Mouse (Mus musculus): ENCODE measurements around the gene Coro1b.
A peak's percentile ranks its signal among the peaks of the same experiment; 100 is the strongest.
"Not testable (repeated sequence)": the region's sequence is repeated elsewhere in the genome, so short reads cannot be mapped to it uniquely, and the experiment has no call there.

Gene Coro1b

DNA sequence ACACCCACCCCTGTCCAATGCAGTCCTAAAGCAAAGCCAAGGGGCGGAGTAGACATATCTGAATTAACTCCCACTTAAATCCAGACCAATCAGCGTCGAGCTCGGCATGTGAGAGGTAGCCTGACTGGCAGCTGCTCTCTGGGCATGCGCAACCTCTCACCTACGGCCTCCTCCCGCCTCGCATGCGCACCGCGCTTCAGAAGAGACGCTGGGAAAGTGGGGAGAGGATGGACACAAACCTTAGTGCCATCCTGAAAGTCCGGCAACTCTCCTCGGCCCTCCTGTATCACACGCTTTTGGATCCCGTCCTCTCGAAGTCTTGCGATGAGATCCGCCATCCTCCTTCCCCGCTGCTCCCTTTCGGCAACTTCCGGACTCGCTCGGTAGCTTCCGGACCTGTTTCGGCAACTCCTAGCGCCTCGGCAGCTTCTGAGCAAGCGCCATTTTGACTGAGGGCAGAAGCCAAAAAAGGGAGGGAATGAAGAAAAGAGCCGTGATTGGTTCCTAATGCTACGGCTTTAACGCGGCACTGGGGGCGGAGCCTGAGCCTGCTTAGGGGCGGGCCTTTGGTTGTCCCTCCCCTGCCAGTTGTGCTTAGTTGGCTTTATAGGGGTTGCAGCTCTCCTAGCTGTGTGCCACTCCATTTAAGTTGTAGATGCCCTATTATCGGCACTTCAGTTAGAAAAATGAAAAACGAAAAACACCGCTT lies 27.2 kb upstream of the Coro1b start:
- DNase-seq = peak; percentile 96 to 98

DNA sequence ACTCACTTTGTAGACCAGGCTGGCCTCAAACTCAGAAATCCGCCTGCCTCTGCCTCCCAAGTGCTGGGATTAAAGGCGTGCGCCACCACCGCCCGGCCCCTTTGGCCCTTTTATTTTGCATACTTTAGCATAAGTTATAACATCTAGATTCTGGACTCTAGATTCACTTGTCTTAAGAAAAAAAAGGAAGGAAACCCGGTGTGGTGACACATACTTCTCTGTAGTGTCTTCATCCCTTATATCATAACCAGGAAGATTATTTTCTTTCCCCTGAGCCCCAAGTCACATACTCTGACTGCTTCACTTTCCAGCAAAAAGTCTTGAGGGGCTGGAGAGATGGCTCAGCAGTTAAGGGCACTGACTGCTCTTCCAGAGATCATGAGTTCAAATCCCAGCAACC lies 26.5 kb upstream of the Coro1b start:
- DNase-seq = not testable (repeated sequence)

DNA sequence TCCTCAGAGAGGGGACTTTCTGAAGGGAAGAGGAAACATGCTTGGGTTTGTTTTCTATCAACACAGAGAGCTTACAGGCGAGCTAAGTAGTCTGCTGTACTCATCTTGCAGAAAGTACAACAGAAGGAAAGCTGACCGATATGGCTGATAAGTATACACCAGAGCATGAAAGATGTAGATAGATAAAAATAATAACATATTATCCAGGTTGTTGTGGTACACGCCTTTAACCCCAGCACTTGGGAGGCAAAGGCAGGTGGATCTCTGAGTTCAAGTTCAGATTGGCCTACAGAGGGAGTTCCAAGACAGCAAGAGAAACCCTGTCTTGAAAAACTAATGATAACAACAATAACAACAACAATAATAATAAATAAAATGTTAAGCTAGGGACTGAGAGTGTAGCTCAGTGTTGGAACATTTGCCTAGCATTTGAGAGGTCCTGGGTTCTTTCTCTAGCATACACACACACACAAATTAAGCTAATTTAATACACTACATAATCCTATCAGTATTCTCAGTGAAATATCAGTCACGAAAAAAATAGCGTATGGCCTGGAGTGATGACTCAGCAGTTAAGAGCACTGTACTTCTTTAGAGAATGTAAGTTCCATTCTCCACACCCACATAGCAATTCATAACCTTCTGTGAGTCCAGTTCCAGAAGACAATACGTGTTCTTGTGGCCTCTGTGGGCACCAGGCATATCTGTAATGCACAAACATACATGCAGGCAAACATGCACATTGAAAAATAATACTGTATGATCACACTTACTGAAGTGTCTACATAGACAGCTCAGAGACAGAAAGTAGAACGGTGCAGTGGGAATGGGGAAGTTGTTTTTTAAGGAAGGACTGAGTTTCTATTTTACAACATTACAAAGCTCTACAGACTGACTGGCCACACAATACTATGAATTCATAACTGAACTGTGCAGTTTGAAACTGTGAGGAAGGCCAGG lies 25.7 kb upstream of the Coro1b start:
- DNase-seq = no peak

DNA sequence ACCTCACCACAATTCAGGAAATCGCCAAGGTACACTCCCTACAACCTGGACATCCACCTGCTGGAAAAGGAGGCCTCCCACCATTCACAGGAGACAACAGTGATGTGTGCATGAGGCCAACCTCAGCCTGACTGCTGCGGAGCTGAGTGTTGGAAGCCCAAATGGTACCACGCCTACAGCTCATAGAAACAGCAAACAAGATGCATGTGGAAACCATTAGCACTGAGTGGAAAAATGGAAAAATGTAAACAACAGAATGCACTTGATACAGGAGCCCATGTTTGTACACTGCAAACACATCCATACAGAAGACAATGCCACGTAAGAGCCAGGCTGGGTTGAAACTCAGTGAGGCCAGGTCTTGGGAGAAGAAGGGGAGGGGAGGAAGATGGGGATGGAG lies 24.0 kb upstream of the Coro1b start:
- no peak for DNase-seq

DNA sequence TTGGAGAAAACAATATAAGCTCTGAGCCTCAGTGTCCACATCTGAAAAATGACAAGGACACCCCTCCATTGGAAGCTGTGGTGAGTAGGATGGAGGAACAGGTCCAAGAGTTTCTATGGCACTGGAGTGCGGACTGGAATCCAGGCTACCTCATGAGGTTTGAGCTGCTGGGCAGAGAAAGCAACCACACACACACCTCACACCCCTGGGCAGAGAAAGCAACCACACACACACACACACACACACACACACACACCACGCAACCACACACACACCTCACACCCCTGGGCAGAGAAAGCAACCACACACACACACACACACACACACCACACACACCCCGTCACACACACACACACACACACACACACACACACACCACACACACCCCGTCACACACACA lies 23.2 kb upstream of the Coro1b start:
- not testable (repeated sequence) for DNase-seq

DNA sequence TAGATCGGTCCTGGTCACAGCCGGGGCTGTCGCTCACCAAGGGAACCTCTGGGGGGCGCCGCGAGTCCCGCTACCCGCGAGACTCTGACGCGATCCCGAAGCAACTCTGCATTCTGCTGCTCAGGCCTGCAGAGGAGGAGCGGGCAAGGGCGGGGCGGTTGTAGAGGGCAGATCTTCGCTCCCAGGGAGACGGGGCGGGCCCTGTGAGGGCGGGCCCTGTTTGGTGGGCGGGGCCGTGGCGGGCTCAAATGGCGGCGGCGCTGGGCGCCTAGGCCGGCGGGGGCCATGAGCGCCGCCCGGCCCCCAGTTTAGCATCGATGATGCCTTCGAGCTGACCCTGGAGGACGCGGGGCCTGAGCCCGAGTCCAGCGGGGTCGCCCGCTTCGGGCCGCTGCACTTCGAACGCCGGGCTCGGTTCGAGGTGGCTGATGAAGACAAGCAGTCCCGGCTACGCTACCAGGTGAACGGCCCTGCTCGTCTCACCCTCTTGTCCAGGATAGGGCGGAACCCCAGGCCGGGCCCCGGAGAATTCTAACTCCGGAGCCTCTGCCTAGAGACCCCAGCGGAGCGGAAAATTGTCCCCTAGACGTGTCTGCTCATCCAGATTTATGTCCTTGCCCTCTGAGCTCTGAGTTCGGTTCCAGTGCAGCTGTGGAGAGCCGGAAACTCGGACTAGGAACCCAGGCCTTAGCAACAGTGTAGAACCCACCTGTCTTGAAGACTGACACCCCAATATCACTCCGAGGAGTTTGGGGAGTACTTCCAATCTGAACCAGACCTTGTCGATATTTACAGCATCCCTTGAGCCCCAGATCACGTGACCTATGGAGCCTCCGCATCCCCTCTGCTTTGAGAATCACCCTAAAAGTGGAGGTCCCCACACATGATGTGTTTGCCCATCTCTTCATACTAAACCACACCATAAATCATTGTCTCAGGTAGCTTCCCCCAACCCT lies 22.4 kb upstream of the Coro1b start, which contains the start of gene Aip:
Aip (minus strand) TSS at position 118 of the 956 bp plus-strand sequence.
- DNase-seq = peak; percentile 98 to 99

DNA sequence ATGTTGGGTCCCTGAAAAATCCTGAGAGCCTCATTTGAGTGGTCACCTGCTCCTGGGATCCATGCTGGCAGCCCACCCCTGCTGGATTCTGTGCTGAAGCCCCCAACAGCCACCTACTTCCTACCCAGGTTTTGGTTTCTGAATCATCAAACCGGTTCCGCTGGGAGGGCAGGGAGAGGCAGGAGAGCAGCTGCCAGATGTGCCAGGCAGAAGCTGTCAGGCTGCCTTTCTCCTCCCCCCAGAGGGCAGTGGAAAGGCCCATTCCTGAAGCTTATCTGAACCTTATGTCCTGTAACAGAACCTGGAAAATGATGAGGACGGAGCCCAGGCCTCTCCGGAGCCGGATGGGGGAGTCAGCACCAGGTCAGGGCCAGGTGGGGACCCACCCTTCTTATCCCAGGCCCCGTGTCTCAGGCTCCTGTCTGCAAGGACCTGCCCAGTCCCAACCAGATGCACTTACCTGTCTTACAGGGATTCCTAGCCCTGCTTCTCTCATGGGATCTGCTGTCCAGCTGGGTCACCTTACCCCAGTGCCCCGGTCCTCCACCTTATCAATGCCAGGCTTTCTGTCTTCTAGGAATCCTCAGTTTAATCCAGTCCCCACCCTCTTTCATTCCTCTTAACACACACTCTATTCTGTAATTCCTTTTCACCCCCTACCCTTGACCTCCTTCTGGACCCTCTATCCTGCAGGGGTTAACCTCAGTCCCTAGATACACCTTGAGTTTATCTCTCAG lies 21.5 kb upstream of the Coro1b start:
- DNase-seq = no peak

DNA sequence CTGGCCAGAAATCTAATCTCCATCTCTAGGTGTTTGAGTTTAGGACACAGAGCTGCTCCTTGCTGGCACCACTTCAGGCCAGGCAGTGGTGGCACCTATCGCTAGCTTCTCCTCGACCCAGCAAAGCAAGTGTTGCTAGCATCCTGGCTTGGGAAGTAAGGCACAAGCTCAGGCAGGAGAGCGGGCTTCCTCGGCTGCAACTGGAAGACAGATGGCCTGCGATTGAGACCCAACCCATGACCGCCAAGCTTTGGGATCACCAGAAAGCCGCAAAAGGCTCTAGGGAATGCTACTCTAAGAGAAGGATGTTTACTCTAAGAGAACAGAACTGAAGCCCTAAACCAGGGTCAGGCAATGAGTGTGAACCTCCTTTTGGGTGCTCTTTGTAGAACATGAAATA lies 19.0 kb upstream of the Coro1b start:
- no peak for DNase-seq

DNA sequence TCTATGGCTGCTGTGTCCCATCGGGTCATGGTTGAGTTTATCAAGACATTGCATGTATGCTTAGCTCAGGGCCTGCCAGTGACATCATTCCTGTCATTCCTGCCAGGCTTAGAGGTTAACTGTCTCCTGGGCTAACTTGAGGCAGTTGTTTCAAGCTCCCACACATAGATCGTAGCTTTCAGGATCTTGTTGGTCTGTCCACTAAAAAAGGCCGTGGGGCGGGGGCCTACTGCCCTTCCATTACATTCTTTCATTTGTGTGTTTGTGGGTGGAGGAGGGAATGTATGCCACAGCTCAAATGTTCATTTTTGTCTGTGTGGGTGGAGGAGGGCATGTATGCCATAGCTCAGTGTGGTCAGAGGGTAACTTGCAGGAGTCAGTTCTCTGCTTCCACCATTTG lies 18.3 kb upstream of the Coro1b start:
- DNase-seq = no peak

DNA sequence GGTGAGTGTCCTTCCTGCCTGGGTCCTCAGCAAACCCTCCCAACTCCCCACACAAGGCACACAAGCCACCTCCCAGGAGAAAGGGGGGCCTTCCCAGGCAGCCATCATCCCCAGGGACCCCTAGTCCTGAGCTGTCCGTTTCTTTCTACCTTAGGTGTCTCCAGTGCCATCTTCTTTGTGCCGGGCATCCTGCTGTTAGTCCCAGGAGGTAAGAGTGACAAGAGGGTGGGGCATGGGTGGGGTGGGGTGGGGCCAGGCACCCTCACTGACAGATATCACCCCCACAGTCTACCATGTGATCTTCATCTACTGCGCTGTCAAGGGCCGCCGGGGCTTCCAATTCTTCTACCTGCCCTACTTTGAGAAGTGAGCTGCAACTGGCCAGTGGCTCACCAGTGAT lies 17.3 kb upstream of the Coro1b start:
- no peak for DNase-seq

DNA sequence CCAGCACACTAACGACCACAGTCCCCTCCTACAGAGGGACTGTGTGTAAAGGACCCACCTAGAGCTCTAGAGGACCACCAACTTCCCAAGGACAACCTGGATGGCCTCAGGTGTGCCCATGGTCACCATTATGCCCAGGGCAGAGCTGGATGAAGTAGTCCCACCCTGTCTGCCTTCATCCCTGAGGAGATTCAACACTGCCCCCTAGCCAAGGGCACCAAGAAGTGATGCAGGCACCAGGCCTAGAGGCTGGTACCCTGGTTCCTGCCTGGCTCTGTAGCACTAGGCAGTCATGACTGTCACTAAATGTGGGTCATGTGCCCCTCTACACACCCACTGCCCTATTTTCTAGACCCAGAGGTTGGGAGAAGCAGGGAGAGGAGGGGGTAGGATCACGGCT lies 16.7 kb upstream of the Coro1b start:
- DNase-seq = no peak

DNA sequence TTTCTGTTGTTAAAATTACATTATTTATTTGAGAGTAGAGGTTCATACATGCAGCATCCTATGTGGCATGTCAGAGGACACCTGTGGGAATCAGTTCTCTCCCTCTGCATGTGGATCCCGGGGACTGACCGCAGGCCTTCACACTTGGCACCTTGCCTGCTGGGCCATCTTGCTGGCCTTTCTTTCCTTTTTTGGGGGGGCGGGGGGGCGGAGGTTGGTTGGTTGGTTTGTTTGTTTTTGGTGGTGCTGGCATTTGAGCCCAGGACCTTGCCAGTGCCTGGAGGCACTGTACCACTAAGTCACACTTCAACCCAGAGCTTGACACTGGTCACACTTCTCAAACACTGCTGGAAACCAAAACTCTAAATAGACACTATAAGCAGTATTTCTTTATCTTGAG lies 14.1 kb upstream of the Coro1b start:
- no peak for DNase-seq

DNA sequence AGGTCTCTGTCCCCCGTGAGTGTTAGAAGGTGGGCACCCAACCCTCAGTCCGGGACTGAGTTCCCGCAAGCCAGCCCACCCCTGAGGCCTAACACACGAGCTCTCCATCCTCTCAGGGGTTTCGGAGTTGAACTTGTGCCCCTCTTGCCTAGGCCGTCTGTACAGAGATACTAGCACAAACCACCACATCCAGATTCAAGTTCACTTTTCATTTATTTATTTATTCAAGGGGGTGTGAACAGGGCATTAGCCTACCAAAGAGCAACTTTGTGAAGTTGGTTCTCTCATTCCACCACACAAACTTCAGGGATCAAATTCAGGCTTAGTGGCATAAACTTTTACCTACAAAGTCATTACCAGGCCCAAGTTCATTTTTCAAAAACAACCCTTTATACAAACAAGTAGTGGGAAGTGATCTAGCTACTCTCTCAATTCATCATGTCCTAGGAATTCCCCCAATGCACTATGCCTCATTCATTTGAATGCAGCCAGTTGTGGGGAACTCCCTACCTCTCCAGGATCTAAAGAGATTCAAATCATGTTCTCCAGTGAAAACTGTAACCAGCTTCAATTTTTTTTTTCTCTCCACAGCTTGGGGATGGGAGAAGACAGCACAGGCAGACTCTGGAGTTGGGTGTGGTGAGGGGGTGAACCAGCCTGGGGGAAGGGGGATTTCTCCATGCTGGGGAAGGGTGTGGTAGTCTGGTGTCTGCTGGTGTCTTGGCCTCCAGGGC lies 13.0 kb upstream of the Coro1b start:
- not testable (repeated sequence) for DNase-seq

DNA sequence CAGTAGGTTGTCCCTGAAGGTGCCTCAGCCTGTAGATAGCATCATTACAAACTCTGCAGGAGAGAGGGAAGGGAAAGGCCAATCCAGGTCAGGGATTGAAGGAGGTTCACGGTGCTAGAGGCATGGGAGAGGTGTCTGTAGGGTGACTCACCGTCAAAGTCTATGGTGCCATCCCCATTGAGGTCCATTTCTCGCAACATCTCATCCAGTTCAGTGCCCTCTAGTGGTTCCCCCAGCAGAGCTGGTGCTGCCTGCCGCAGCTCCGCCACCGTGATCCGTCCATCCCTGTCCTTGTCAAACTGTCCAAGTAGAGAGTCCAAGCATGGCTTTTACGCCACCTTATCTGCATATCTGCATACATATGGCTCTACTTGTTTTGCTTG lies 12.5 kb upstream of the Coro1b start:
- not testable (repeated sequence) for DNase-seq

DNA sequence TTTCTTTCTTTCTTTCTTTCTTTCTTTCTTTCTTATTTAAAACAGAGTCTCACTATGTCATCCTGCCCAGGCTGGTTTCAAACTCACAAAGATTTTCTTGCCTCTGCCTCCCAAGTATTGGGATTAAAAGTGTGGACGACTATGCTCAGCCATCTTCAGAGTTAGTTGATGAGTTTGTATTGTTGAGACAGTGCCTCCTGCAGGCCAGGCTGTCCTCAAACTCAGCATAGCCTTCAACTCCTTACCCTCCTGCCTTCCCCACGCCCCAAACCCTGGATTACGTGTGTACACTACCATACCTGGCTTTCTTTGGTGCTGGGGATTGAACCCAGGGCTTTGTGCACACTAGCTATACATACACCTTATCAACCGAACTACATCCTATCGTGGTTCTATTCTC lies 12.0 kb upstream of the Coro1b start:
- DNase-seq = no peak

DNA sequence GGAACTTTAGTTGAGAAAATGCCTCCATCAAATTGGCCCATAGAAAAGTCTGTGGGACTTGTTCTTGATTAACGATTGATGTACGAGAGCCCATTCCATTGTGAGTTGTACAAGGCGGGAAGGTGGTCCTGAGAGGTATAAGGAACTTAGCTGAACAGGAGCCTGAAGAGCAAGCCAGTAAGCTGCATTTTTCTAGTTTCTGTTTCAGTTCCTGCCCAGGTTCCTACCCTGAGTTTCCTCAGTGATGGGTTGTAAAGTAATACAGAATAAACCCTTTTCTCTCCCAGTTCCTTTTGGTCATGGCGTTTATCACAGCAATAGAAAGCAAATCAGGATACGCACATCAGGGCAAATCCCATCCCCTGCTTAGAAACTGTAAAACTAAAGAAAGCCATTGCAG lies 10.5 kb upstream of the Coro1b start:
- no peak for DNase-seq

DNA sequence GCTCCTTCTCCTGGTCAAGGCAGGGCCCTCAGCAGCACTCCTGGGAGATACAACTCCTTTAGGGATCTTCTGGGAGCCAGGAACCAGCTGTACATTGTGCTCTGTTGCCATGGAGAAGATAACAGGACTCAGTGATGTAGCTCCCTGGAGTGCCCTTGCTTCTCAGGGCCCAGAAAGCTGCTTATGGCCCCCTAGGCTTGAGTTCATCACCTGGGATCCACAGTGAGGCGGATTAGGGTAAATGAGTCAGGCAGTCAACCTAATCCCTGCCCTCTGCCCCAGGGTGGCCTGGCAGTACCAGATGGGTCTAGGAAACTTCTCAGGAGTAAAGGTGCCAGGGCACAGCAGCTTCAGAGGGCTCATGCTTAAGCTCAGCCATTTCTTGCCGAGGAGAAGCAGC lies 9.0 kb upstream of the Coro1b start, which contains the start of gene Gpr152:
Gpr152 (plus strand) TSS at position 342 of the 400 bp plus-strand sequence.
- DNase-seq = no peak

DNA sequence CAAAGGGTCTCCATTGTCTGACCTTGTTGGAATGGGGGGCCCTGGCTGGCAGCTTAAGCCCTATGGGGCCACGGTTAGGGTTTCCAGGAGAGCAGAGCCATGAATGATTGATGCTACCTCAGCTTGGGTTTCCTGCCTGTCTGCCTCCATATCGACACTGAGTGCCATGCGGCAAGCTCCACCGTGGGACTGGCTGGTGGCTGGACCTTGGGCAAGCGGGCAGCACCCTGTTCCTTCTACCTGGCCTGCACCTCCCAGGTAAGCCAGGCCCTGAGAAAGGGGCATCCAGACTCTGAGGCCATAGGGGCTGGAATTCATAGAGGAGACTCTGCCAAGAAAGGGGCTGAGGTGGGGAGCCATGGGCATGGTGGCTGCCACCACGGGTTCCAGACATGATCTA lies 8.3 kb upstream of the Coro1b start:
- no peak for DNase-seq

DNA sequence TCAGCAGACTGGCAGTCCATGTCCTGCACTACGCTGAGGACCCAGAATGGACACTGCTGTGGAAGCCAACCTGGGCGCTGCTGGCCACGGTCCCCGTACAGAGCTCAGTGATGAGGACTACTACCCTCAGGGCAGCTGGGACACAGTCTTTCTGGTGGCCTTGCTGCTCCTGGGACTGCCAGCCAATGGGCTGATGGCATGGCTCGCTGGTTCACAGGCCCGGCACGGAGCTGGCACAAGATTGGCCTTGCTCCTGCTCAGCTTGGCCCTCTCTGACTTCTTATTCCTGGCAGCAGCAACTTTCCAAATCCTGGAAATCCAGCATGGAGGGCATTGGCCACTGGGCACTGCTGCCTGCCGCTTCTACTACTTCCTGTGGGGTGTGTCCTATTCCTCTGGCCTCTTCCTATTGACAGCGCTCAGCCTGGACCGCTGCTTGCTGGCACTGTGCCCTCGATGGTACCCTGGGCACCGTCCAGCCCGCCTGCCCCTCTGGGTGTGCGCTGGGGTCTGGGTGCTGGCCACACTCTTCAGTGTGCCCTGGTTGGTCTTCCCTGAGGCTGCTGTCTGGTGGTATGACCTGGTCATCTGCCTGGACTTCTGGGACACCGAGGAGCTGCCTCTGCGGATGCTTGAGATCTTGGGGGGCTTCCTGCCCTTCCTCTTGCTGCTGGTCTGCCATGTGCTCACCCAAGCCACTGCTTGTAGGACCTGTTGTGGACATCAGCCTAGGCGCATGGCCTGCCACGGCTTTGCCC lies 5.8 kb upstream of the Coro1b start:
- no peak for DNase-seq

DNA sequence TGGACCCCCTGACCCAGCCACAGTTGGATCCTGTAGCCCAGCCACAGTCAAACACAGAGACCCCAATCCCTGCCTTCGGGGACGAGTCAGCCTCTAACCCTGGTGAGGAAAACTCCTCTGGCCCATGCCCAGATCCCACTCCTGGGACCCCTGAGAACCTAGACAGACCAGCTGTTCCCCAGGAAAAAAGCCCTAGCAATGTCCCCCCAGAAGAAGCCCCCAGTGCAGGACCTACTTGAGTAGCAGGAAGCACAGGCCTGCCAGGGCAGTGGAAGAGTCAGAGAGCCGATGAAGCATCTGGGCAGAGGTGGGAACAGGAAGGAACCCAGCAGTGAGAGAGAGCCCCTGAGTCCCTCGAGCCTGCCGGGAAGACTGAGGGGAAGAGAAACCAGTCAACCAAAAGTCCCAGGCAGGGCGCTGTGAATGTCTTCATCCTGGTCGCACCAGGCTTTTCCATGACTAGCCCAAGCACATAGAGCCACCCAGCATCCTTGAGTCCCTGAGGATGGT lies 4.6 kb upstream of the Coro1b start, which contains the start of gene Cabp4:
Cabp4 (minus strand) TSS at position 275 of the 510 bp plus-strand sequence.
- DNase-seq = no peak
